Mouse (Mus musculus) forebrain, embryonic 14.5 days (tissue): ENCODE results near the gene Ccdc85c. TPM values are rescaled to one million over a fixed set of nuclear protein-coding genes. Genes with fewer than 3 reads are reported as not detected.

Source experiments
- ATAC-seq: fragments of 200-750 bp; cut with Nextera tagmentation; 2 replicates; pipeline ENCODE4 v1.8.0; 2017; ENCODE audit warnings: mild to moderate bottlenecking, moderate library complexity
- DNase-seq: peaks from one replicate; pipeline ENCODE4 v3.0.0-alpha.2; 2015; ENCODE audit warnings: low spot score
- H3K27ac ChIP-seq: fragments of 300-500 bp; sonication (generic); 2 replicates; pipeline ENCODE4 v1.5.1; 2014; ENCODE audit warnings: low read depth, mild to moderate bottlenecking, control low read depth, low read length, moderate library complexity
- H3K27me3 ChIP-seq: fragments of 300-500 bp; sonication (generic); replicated peaks from 2 replicates; pipeline ENCODE4 v1.6.1; 2014; ENCODE audit warnings: low read length, control low read depth, mixed read lengths; ENCODE audit not compliant: control insufficient read depth, insufficient read depth
- H3K36me3 ChIP-seq: fragments of 300-500 bp; sonication (generic); 2 replicates; pipeline ENCODE4 v1.6.1; 2014; ENCODE audit warnings: low read length, control low read depth; ENCODE audit not compliant: control insufficient read depth, insufficient read depth
- H3K4me1 ChIP-seq: fragments of 300-500 bp; sonication (generic); 2 replicates; pipeline ENCODE4 v1.6.1; 2014; ENCODE audit warnings: antibody characterized with exemption, low read length, control low read depth; ENCODE audit not compliant: control insufficient read depth, insufficient read depth
- H3K4me2 ChIP-seq: fragments of 300-500 bp; sonication (generic); 2 replicates; pipeline ENCODE4 v1.6.1; 2014; ENCODE audit warnings: mild to moderate bottlenecking, control low read depth, low read length
- H3K4me3 ChIP-seq: fragments of 300-500 bp; sonication (generic); 2 replicates; pipeline ENCODE4 v1.5.1; 2014; ENCODE audit warnings: low read depth, low read length, control low read depth
- H3K9ac ChIP-seq: fragments of 300-500 bp; sonication (generic); 2 replicates; pipeline ENCODE4 v1.6.1; 2014; ENCODE audit warnings: mild to moderate bottlenecking, low read length, control low read depth, moderate library complexity
- H3K9me3 ChIP-seq: fragments of 300-500 bp; sonication (generic); replicated peaks from 2 replicates; pipeline ENCODE4 v1.6.1; 2016; ENCODE audit warnings: low read length, control low read depth, mixed read lengths; ENCODE audit not compliant: control insufficient read depth
- WGBS: fragments of 180-500 bp; shearing (Covaris S2); extraction: QIAGEN DNeasy Blood & Tissue Kit; methylation state at CpG from one replicate; pipeline ENCODE4 v1.1.7; 2014; 5-methylcytosine and 5-hydroxymethylcytosine counted together
- polyA plus RNA-seq: library from polyadenylated mRNA; unstranded; fragments of >200 nt; fragmentation: Nextera tagmentation; extraction: Ambion mirVana; gene quantifications from 2 replicates; pipeline ENCODE4 v1.2.1, GENCODE M21; 2014

Gene Ccdc85c
- polyA plus RNA-seq, 1 experiment from 2014 or later, result 14.5 TPM

GRCm38 (mm10) chr12:108251034-108251792 lies 24.0 kb downstream of the Ccdc85c start:
- Histone ChIP-seq H3K9ac (no peak overlapping the region), H3K27ac (no peak overlapping the region), H3K4me1 (peaks cover 28% of the 10 kb centered on the region), H3K4me2 (no peak overlapping the region), H3K36me3 (no peaks in the 10 kb centered on the region), H3K27me3 (no peaks in the 10 kb centered on the region), H3K9me3 (no peaks in the 10 kb centered on the region), H3K4me3 (no peak overlapping the region)
- no peak for ATAC-seq
- DNase-seq, result no peak
- 89% methylated on average over 31 of the region's 31 CpGs for WGBS

- Histone ChIP-seq H3K9me3 (no peaks in the 10 kb centered on the region), H3K4me1 (peaks cover 31% of the 10 kb centered on the region), H3K9ac (no peak overlapping the region), H3K27me3 (no peaks in the 10 kb centered on the region), H3K36me3 (no peaks in the 10 kb centered on the region), H3K27ac (no peak overlapping the region), H3K4me3 (no peak overlapping the region), H3K4me2 (no peak overlapping the region)
- no peak for ATAC-seq
- peak; percentile 52 for DNase-seq
- WGBS, result 47% methylated on average over 10 of the region's 10 CpGs
Observed at GRCm38 (mm10) chr12:108249522-108249921, 25.7 kb downstream of the Ccdc85c start.

- ATAC-seq, result no peak
- no peak overlapping the region for H3K27ac ChIP-seq
Observed at GRCm38 (mm10) chr12:108249019-108249418, 26.2 kb downstream of the Ccdc85c start.

GRCm38 (mm10) chr12:108246759-108247500 lies 28.3 kb downstream of the Ccdc85c start:
- peaks cover 46% of the 10 kb centered on the region for H3K4me1 ChIP-seq
- no peaks in the 10 kb centered on the region for H3K9me3 ChIP-seq
- 74% methylated on average over 10 of the region's 10 CpGs for WGBS
- ATAC-seq, result no peak
- no peaks in the 10 kb centered on the region for H3K27me3 ChIP-seq
- H3K27ac ChIP-seq, result no peak overlapping the region
- no peak for DNase-seq
- no peaks in the 10 kb centered on the region for H3K36me3 ChIP-seq
- H3K4me2 ChIP-seq, result no peak overlapping the region
- H3K4me3 ChIP-seq, result no peak overlapping the region
- H3K9ac ChIP-seq, result no peak overlapping the region

More at GRCm38 (mm10) chr12:108249019-108249418, 26.2 kb downstream of the Ccdc85c start:
- Histone ChIP-seq H3K9ac (no peak overlapping the region), H3K9me3 (no peaks in the 10 kb centered on the region), H3K4me3 (no peak overlapping the region), H3K36me3 (no peaks in the 10 kb centered on the region), H3K27me3 (no peaks in the 10 kb centered on the region), H3K4me1 (peaks cover 36% of the 10 kb centered on the region), H3K4me2 (no peak overlapping the region)
- no peak for DNase-seq
- WGBS, result 98% methylated on average over 8 of the region's 8 CpGs

DNA sequence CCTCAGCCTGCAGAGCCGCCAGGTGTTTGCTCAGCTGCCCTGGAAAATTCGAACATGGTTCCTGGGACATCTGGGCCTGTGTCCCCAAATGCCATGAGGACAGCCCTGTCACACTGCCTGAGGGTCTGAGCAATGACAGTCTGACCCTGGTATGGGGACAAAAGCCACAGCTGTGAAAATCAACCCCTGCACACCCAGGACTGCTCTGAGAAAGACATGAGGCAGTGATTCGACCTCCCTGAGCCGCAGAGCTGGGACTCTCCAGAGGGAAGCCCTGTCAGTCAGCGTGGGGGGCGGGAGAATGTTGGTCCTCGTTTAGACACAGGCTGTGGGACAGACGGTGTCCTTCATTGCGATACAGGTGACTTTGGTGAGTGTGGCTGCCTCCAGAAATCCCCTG lies 29.6 kb downstream of the Ccdc85c start:
- Histone ChIP-seq H3K27ac (no peak overlapping the region), H3K9ac (no peak overlapping the region), H3K36me3 (no peaks in the 10 kb centered on the region), H3K4me1 (peaks cover 59% of the 10 kb centered on the region), H3K27me3 (no peaks in the 10 kb centered on the region), H3K4me2 (no peak overlapping the region), H3K4me3 (no peak overlapping the region), H3K9me3 (no peaks in the 10 kb centered on the region)
- WGBS, result 46% methylated on average over 9 of the region's 9 CpGs
- DNase-seq (no peak), ATAC-seq (no peak)

DNA sequence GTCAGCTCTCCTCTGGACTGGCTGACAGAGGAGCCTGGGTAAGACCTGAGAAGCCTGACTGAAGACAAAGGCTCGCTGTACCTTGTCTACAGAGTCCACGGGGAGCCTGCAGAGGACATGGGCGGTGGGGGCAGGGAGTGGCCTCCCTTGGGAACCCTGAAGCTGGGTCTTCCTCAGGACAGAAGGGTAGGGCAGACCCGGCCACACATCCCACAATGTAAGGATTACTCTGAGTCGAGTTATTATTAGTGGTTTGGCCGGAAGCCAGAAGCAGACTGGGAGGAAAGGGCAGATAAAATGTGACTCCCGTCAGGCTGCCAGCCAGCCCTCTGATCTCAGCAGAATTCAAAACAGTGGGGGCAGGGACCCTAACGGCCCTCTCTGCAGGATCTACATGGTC lies 30.4 kb downstream of the Ccdc85c start:
- no peaks in the 10 kb centered on the region for H3K9me3 ChIP-seq
- H3K27ac ChIP-seq, result peak overlapping the region; percentile 52; the same call in 1 of the 2 replicates
- H3K27me3 ChIP-seq, result no peaks in the 10 kb centered on the region
- peak; percentile 72 for DNase-seq
- peaks cover 62% of the 10 kb centered on the region for H3K4me1 ChIP-seq
- 3% methylated on average over 8 of the region's 8 CpGs for WGBS
- no peaks in the 10 kb centered on the region for H3K36me3 ChIP-seq
- ATAC-seq, result no peak
- H3K9ac ChIP-seq, result peak overlapping the region; percentile 35; the same call in 1 of the 2 replicates
- H3K4me3 ChIP-seq, result no peak overlapping the region
- H3K4me2 ChIP-seq, result peak overlapping the region; percentile 21; the same call in 1 of the 2 replicates

- ATAC-seq, result no peak
- H3K4me1 ChIP-seq, result peaks cover 67% of the 10 kb centered on the region
- H3K4me2 ChIP-seq, result no peak overlapping the region
- no peak for DNase-seq
- peak overlapping the region; percentile 87; the same call in 1 of the 2 replicates for H3K27ac ChIP-seq
- 43% methylated on average over 20 of the region's 20 CpGs for WGBS
- H3K9me3 ChIP-seq, result no peaks in the 10 kb centered on the region
- no peaks in the 10 kb centered on the region for H3K36me3 ChIP-seq
- H3K9ac ChIP-seq, result peak overlapping the region; percentile 21; the same call in 1 of the 2 replicates
- no peak overlapping the region for H3K4me3 ChIP-seq
- no peaks in the 10 kb centered on the region for H3K27me3 ChIP-seq
Observed at GRCm38 (mm10) chr12:108242243-108242745, 32.9 kb downstream of the Ccdc85c start.

GRCm38 (mm10) chr12:108241626-108242025 lies 33.6 kb downstream of the Ccdc85c start:
- peak overlapping the region; percentile 87 for H3K27ac ChIP-seq
- ATAC-seq, result no peak
- H3K9ac ChIP-seq, result peak overlapping the region; percentile 52
- DNase-seq, result no peak
- no peak overlapping the region for H3K4me3 ChIP-seq
- peak overlapping the region; percentile 34; the same call in 1 of the 2 replicates for H3K4me2 ChIP-seq
- no peaks in the 10 kb centered on the region for H3K27me3 ChIP-seq
- peaks cover 70% of the 10 kb centered on the region for H3K4me1 ChIP-seq
- 46% methylated on average over 6 of the region's 6 CpGs for WGBS
- no peaks in the 10 kb centered on the region for H3K36me3 ChIP-seq
- no peaks in the 10 kb centered on the region for H3K9me3 ChIP-seq
